Mouse (Mus musculus) kidney, adult 2 months (tissue): ENCODE data around the gene Defb45.

Experiments
- CTCF ChIP-seq: fragments of 200-500 bp; conservative IDR thresholded peaks from 2 replicates; pipeline ENCODE4 v1.5.1; 2011; ENCODE audit warnings: low read depth, mild to moderate bottlenecking, control low read depth, low read length, moderate library complexity, mixed read lengths; ENCODE audit not compliant: insufficient read depth, insufficient read length
- POLR2A ChIP-seq: fragments of 200-500 bp; IDR thresholded peaks from one replicate; pipeline ENCODE4 v1.6.1; 2011; ENCODE audit warnings: low read depth, low read length, control low read depth

GRCm38 (mm10) chr2:152634311-152634710 lies 35.1 kb upstream of the Defb45 start:
- no peak for TF ChIP-seq POLR2A
- no peak for TF ChIP-seq CTCF
